Mouse (Mus musculus) retina, postnatal 1 day (tissue): ENCODE measurements around the gene Ccna1.

Experiments
- DNase-seq: peaks from one replicate; pipeline ENCODE4 v3.0.0-alpha.2; 2012

The Ccna1 gene

GRCm38 (mm10) chr3:55064396-55064795 is 9.1 kb upstream of the Ccna1 start:
- peak; percentile 79 for DNase-seq

DNA sequence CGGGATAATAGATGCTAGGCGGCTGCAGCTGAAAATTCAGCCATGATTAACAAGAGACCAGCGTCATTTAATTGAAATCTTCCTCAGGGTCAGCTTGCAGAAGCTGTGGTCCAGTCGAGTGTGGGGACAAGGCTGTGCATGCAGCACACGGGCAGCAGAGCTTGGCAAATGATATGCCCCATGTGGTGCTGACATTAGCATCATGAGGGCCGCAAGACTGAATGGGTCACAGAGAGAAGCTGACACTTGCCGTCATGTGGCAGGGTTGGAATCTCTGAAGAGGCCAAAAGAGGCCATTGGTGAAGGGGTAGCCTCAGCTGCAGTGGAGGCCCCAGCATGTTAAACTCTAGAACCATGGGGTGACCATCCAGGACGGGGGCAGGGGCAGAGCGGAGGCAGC is 7.4 kb upstream of the Ccna1 start:
- peak; percentile 37 for DNase-seq

DNA sequence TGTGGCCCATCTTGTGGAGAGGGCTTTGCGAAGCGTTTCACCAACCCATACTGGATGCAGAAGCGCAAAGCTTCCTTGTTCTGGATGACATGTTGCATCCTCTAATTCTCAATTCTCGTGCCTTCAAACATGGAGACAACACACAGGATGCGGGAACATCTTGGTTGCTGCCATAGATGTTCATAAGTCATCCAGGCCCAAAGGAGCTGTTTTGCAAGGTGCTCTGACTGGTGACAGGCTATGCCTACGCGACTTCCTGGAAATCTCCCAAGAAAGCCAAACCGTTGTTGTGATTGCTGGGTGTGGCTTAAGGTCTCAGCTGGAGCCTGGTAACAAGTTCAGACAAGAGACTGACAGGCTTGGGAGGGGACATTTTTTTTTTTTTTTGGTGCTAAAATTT is 1.1 kb upstream of the Ccna1 start:
- no peak for DNase-seq

GRCm38 (mm10) chr3:55055747-55056120 is 433 bp upstream of the Ccna1 start:
- no peak for DNase-seq

- no peak for DNase-seq
These were observed 1.1 kb downstream of the Ccna1 start for GRCm38 (mm10) chr3:55054231-55054630.

- no peak for DNase-seq
These were observed 10.5 kb downstream of the Ccna1 start for GRCm38 (mm10) chr3:55044601-55045370.

- no peak for DNase-seq
These were observed 17.7 kb downstream of the Ccna1 start for GRCm38 (mm10) chr3:55037608-55038007.

- DNase-seq = no peak
These were observed 27.9 kb downstream of the Ccna1 start for GRCm38 (mm10) chr3:55027271-55027840.

DNA sequence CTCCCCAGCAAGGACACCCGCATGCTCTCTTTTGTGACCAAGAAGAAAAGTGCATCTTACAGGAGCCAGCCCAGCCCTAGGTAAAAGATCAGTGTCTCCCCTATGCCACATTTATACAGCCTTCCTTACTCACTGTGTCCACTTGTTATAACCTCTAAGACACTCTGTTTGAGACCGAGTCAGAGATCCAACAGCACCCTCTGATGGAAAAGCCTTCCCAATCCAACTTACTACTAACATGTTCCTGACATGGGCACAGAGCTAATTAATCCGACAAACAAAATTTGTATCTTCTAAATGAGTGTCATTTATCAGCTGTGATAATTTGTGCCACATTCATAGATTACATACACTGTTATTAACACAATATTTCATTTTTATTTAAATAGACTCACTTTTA is 29.8 kb downstream of the Ccna1 start:
- no peak for DNase-seq

DNA sequence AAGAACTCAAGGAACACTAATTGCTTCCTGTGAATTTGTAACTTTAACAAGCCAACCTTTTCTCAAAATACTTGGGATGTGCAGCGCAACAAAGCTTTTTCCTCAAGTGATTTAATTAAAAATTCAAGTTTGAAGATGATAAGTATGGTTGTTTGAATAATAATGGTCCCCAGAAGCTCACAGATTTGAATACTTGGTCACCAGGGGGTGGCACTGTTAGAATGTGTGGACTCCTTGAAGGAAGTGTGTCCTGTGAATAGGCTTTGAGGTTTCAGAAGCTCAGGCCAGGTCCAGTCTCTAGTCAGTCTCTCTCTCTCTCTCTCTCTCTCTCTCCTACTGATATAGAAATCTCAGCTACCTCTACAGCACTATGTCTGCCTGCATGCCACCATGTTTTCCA is 32.0 kb downstream of the Ccna1 start:
- DNase-seq = no peak

GRCm38 (mm10) chr3:55022247-55022646 is 33.1 kb downstream of the Ccna1 start:
- no peak for DNase-seq

DNA sequence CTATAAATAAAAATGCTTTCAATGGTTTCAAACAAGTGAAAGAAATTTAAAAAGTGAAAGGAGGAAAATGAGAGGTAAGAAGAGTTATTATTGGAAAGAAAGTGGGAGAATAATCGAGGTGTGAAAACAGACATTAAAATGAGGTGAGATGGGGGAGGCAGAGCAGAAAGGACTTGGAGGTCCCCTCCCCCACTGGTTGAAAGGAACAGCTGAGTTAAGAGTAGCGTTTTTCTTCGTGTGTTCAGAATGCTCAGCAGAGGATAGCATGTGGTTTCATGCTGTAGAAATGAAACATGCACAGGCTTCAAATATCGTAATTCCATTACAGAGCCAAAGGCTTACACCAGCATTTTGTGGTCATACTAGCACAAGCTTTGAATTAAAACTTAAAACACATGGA is 42.8 kb downstream of the Ccna1 start:
- DNase-seq = no peak

DNA sequence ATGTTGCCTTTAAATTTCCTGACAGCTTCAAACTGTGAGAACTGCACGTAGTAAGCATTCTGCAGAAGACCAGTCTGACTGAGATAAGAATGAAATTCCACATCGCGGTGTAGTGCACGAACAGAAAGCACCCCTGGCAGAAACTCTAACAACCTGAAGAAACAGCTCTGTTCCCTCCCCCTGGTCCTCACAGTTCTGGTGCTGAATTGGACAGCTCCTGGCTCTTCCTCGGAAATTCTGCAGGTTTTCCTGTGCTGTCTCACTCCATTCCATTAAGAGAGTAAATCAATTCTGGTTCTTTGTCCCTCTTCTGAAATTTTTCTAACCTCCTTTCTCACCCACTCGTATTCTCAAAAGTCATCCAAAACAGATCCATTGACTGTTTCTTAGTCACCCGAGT is 43.6 kb downstream of the Ccna1 start:
- peak; percentile 37 for DNase-seq

GRCm38 (mm10) chr3:55008965-55009741 is 46.1 kb downstream of the Ccna1 start:
- no peak for DNase-seq

DNA sequence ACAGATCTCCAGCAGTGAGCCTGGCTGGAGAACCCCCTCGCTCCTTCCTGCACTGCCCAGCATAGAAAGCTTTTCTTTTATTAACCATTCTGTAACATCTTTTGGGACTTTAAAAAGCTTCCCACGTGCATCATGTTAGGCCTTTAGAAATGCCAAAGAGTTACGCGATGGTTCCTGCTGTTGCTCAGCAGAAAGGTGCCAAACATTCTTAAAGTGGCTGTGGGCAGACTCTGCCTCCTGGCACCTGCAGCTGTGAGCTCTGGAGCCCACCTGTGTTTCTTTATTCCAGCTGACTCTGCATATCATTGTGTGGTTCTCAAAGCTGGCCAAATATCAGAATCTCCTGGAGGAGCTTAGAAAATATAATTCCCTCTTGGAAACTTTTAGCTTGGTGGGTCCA is 51.3 kb downstream of the Ccna1 start:
- DNase-seq = no peak

- no peak for DNase-seq
These were observed 53.6 kb downstream of the Ccna1 start for GRCm38 (mm10) chr3:55001677-55002076.
